Mouse (Mus musculus): Measurements from ENCODE around the gene Bicra.

DNA sequence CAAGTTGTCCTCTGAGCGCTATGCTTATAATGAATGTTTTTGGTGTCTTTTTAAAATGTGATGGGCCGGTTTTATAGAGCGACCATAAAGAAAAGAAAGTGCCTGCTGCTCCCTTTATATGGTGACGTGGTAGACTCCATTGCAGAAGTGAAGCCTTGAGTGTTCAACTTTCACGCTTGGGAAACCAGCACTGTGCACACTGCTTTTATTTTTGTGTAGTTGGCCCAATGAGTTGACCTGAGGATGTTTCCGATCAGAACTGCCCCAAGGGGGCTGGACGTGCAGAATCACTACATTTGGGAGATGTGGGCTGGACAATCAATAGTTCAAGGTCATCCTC is 1.8 kb upstream of the Bicra start:
- TF ChIP-seq POLR2A (IDR thresholded peaks at IDR 0.05; ENCODE audit: control insufficient read depth, low read depth, low read length) (no peak), CTCF (IDR thresholded peaks at IDR 0.05; ENCODE audit: control insufficient read depth, insufficient read depth, insufficient replicate concordance, low read depth, low read length) (no peak)
